Mouse (Mus musculus): Measurements from ENCODE around the gene Optc.
A peak's percentile ranks its signal among the peaks of the same experiment; 100 is the strongest.

The Optc gene

DNA sequence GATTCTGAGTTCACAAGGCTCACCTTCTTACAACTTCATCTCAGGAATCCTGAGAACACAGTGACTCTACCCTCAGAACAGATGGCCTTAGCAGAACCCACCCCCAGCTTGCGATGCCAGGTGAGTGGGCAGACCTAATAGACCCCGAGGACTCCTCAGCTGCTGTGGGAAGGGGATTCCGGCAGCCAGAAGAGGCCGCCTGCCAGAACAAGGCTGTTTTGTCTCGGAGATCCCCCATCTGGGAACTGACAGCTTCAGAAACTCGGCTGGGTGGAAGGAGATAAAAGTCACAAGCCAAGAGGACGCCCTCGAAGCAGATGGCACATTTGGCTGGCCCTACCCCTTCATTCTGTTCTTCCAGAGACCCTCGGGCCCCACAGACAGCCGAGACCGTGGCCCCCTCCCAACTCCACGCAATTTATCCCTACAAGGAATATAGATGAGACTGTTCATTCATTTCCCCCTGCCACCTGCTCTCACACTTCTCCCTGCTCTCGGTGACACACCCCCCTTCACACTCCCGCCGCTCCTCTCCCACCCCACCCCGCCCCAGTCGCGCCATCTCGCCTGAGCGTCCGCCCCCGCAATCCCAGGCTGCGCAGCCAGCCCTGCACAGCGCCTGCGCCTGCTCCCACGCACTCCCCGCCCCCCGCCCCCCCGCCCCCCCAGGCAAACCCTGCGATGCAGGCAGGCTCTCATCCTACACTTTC is at the start of gene Optc:
Gene Optc, minus strand, starts transcription at position 51 of the 710 bp plus-strand sequence.
- no peaks in the 10 kb centered on the region for H3K36me3 ChIP-seq (ENCODE audit: insufficient read depth, low read length)
- H3K4me3 ChIP-seq (replicated peaks; ENCODE audit: low read length): peak within 1 kb of the TSS; percentile 73
- H3K27me3 ChIP-seq (ENCODE audit: insufficient read depth, low read length): peaks cover 66% of the 10 kb centered on the region
- TF ChIP-seq CTCF (conservative IDR thresholded peaks at IDR 0.05; ENCODE audit: low read length) (no peak), POU5F1 (IDR thresholded peaks at IDR 0.05; ENCODE audit: borderline replicate concordance, low read length) (no peak)
- H3K4me1 ChIP-seq (replicated peaks; ENCODE audit: low read depth, low read length): peaks cover 31% of the 10 kb centered on the region
- H3K9me3 ChIP-seq (ENCODE audit: low read length): no peaks in the 10 kb centered on the region

DNA sequence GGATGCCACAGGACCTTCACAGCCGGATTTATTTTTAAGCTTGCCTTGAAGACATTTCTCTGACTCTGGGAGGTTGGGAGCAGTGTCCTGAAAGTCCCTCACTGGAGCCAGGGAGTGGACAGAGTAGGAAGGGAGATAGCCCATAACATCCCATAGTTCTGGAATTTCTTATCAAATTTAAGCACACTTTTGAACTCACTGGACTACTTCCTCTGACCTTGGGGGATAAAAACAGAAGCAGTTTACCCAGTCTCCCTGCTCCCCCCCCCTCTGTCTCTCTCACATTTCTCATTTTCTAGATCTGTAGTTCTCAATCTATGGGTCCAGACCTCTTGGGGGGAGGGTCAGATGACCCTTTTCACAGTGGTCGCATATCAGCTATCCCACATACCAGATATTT is 46.2 kb upstream of the Optc start:
- no peak overlapping the region for H3K4me3 ChIP-seq (replicated peaks; ENCODE audit: low read length)
- TF ChIP-seq CTCF (conservative IDR thresholded peaks at IDR 0.05; ENCODE audit: low read length) (no peak), POU5F1 (IDR thresholded peaks at IDR 0.05; ENCODE audit: borderline replicate concordance, low read length) (no peak), NANOG (IDR thresholded peaks at IDR 0.05; ENCODE audit: borderline replicate concordance, low read length) (no peak)
- H3K36me3 ChIP-seq (ENCODE audit: insufficient read depth, low read length): no peaks in the 10 kb centered on the region
- H3K9me3 ChIP-seq (ENCODE audit: low read length): no peaks in the 10 kb centered on the region
- 0 out of 2 replicates have a peak, but pooled peaks cover 6% of the 10 kb centered on the region for H3K27me3 ChIP-seq (ENCODE audit: insufficient read depth, low read length)
- H3K4me1 ChIP-seq (replicated peaks; ENCODE audit: low read depth, low read length): peaks cover 27% of the 10 kb centered on the region

DNA sequence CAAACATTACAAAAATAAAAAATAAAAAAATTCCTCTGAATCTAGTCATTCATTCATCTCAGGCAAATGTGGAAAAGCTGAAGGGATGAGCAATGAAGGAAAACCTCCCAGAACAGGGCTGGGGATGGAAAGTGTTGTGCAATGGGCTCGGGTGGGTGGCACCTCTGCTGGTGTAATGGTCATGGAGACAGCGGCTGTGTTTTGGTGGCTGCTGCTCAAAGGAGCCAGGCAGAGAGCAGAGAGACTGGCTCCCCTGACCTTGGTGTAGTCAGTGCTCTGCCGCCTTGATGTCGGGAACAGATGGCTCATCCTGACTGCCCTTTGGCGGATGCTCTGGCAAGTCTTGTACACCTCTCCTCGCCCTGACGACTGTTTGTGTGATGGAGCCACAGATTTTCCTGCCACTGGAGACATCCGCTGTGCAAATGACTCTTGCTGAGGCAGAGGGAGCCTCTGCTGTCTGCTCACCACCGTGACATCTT is 45.5 kb upstream of the Optc start:
- no peaks in the 10 kb centered on the region for H3K36me3 ChIP-seq (ENCODE audit: insufficient read depth, low read length)
- H3K4me1 ChIP-seq (replicated peaks; ENCODE audit: low read depth, low read length): peaks cover 27% of the 10 kb centered on the region
- 0 out of 2 replicates have a peak overlapping the region, but pooled peaks have one; percentile 13 for H3K4me3 ChIP-seq (replicated peaks; ENCODE audit: low read length)
- TF ChIP-seq POU5F1 (IDR thresholded peaks at IDR 0.05; ENCODE audit: borderline replicate concordance, low read length) (no peak), CTCF (conservative IDR thresholded peaks at IDR 0.05; ENCODE audit: low read length) (no peak), NANOG (IDR thresholded peaks at IDR 0.05; ENCODE audit: borderline replicate concordance, low read length) (no peak)
- 0 out of 2 replicates have a peak, but pooled peaks cover 6% of the 10 kb centered on the region for H3K27me3 ChIP-seq (ENCODE audit: insufficient read depth, low read length)
- H3K9me3 ChIP-seq (ENCODE audit: low read length): no peaks in the 10 kb centered on the region

DNA sequence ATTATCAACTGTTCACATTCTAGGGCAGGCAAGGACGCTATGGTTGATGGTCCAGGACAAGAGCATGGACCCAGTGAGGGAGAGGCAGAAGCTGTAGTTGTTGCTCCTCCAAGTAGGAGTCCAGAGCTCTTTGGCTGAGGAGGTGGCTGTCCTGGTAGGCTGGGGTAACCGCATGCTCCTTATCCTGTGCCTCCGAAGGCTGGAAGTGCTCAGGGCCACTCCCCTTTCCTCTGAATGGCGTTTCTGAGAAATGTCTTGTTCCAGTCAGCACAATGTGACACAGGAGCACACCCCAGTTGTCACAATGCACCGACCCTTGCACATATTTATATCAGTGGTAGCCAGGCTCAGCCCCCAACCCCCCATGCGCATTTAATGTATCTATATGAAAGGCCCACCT is 43.8 kb upstream of the Optc start:
- TF ChIP-seq POU5F1 (IDR thresholded peaks at IDR 0.05; ENCODE audit: borderline replicate concordance, low read length): no peak
- TF ChIP-seq NANOG (IDR thresholded peaks at IDR 0.05; ENCODE audit: borderline replicate concordance, low read length): no peak
- TF ChIP-seq CTCF (conservative IDR thresholded peaks at IDR 0.05; ENCODE audit: low read length): no peak
- Histone ChIP-seq H3K9me3 (ENCODE audit: low read length) (no peaks in the 10 kb centered on the region), H3K4me3 (replicated peaks; ENCODE audit: low read length) (no peak overlapping the region), H3K36me3 (ENCODE audit: insufficient read depth, low read length) (no peaks in the 10 kb centered on the region), H3K4me1 (replicated peaks; ENCODE audit: low read depth, low read length) (peaks cover 27% of the 10 kb centered on the region), H3K27me3 (ENCODE audit: insufficient read depth, low read length) (0 out of 2 replicates have a peak, but pooled peaks cover 6% of the 10 kb centered on the region)

DNA sequence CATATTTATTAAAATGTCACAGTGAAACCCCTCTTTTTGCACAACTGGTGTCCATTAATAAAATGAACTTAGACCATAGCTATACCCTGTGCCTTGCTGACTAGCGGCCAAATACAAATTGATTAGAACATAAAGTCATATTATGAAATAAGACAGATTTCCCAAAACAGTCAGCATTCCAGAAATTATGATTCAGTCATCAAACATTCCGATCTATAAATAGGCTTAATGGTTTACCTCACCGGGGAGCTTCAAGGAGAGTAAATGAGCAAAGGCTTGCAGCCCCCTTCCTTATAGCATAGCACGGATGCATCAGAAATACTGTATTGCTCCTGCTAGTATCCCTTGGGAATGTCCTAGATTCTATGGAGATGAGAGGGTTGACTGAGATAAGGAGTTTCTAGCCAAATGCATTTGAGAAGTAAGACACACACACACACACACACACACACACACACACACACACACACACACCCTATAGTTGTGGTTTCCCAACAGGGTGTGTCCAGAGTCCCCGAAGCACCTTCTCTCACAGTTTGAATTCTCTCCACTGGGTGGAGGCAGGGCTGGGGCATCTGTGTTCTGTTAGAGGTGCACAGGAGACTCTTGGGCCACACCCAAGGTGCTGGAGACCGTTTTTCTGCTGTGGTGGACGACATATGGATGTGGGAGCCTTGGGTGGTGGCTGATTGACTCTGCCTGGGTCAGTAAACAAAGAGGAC is 42.4 kb upstream of the Optc start:
- Histone ChIP-seq H3K36me3 (ENCODE audit: insufficient read depth, low read length) (no peaks in the 10 kb centered on the region), H3K27me3 (ENCODE audit: insufficient read depth, low read length) (0 out of 2 replicates have a peak, but pooled peaks cover under 1% of the 10 kb centered on the region), H3K9me3 (ENCODE audit: low read length) (no peaks in the 10 kb centered on the region), H3K4me1 (replicated peaks; ENCODE audit: low read depth, low read length) (peaks cover 27% of the 10 kb centered on the region), H3K4me3 (replicated peaks; ENCODE audit: low read length) (no peak overlapping the region)
- no peak for TF ChIP-seq POU5F1 (IDR thresholded peaks at IDR 0.05; ENCODE audit: borderline replicate concordance, low read length)
- TF ChIP-seq NANOG (IDR thresholded peaks at IDR 0.05; ENCODE audit: borderline replicate concordance, low read length): no peak
- TF ChIP-seq CTCF (conservative IDR thresholded peaks at IDR 0.05; ENCODE audit: low read length): no peak

DNA sequence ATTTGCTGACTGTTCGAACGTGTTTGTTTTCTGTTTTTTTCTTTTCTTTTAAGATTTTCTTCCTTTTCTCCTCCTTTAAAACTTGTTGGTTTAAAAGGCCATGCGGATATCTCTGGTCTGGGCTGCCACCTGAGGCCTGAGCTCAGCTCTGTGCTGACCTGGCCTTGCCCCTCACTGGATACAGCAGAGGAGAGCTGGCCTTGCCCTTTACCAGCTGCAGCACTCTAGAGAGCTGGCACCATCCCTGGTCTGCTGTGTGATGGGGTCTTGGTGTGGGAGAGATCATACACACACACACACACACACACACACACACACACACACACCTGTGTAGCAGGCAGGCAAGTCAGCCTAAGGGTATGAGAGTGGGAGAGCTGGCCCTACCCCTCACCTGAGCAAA is 37.3 kb upstream of the Optc start:
- Histone ChIP-seq H3K4me3 (replicated peaks; ENCODE audit: low read length) (no peak overlapping the region), H3K27me3 (ENCODE audit: insufficient read depth, low read length) (no peaks in the 10 kb centered on the region), H3K4me1 (replicated peaks; ENCODE audit: low read depth, low read length) (peaks cover 11% of the 10 kb centered on the region), H3K9me3 (ENCODE audit: low read length) (peaks cover 18% of the 10 kb centered on the region), H3K36me3 (ENCODE audit: insufficient read depth, low read length) (no peaks in the 10 kb centered on the region)
- TF ChIP-seq CTCF (conservative IDR thresholded peaks at IDR 0.05; ENCODE audit: low read length) (no peak), NANOG (IDR thresholded peaks at IDR 0.05; ENCODE audit: borderline replicate concordance, low read length) (no peak), POU5F1 (IDR thresholded peaks at IDR 0.05; ENCODE audit: borderline replicate concordance, low read length) (no peak)

DNA sequence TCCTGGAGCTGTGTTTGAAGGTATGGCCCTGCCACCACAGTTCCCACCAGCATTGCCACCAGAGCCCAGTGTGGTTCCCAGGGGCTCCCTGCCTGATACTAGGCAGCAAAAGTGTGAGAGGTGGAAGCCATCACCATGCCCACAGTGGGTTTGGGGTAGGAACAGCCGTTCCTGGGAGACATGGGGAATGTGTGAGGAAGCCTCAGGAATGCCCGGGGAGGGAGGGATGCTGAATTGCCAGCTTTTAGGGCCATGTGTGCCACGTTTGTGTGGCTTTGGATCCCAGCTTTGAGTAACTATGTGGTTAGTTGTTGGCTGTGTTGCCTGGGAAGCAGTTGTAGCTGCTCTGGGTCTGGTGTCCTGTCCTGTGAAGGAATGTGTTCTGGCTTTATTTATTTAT is 34.1 kb upstream of the Optc start:
- H3K27me3 ChIP-seq (ENCODE audit: insufficient read depth, low read length): no peaks in the 10 kb centered on the region; the same call in 1 of the 2 replicates
- no peak overlapping the region for H3K4me3 ChIP-seq (replicated peaks; ENCODE audit: low read length)
- no peaks in the 10 kb centered on the region for H3K36me3 ChIP-seq (ENCODE audit: insufficient read depth, low read length)
- H3K4me1 ChIP-seq (replicated peaks; ENCODE audit: low read depth, low read length): peaks cover 10% of the 10 kb centered on the region
- H3K9me3 ChIP-seq (ENCODE audit: low read length): peaks cover 18% of the 10 kb centered on the region
- TF ChIP-seq POU5F1 (IDR thresholded peaks at IDR 0.05; ENCODE audit: borderline replicate concordance, low read length) (no peak), CTCF (conservative IDR thresholded peaks at IDR 0.05; ENCODE audit: low read length) (no peak), NANOG (IDR thresholded peaks at IDR 0.05; ENCODE audit: borderline replicate concordance, low read length) (no peak)

DNA sequence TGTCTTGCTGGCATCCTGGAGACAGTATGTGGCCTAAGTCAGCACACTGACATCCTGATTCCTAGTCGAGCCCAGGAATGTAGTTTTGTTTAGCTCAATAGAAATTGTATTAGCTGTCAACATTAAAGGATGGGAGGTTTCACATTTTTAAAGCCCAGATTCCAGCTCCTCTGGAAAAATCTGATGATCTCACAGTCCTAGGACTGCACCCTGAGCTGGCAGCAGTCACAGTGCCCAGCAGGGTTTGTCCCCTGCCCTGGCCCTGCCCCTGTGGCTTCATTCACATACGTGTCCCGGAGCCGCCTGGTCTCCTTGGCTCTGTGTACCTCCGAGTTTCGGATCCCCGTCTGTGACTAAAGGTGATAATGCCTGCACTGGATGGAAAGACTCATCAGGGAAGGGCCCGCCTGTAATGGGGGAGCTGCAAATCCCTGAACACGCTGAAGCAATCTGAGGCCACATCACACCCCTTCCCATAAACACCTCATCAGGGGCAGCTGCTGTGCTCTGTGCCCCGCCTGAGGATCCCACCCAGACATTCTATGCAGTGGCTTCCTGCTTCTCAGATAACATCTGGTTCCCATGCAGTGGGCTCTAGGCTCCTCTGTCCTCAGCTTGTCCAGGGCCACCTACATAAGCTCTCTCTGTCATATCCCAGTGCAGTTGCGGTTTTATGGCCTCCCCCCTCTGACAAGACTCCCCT is 33.5 kb upstream of the Optc start:
- TF ChIP-seq POU5F1 (IDR thresholded peaks at IDR 0.05; ENCODE audit: borderline replicate concordance, low read length): no peak
- no peak for TF ChIP-seq NANOG (IDR thresholded peaks at IDR 0.05; ENCODE audit: borderline replicate concordance, low read length)
- no peak for TF ChIP-seq CTCF (conservative IDR thresholded peaks at IDR 0.05; ENCODE audit: low read length)
- Histone ChIP-seq H3K27me3 (ENCODE audit: insufficient read depth, low read length) (no peaks in the 10 kb centered on the region; the same call in 1 of the 2 replicates), H3K36me3 (ENCODE audit: insufficient read depth, low read length) (no peaks in the 10 kb centered on the region), H3K4me1 (replicated peaks; ENCODE audit: low read depth, low read length) (peaks cover 10% of the 10 kb centered on the region), H3K4me3 (replicated peaks; ENCODE audit: low read length) (peak overlapping the region; percentile 45), H3K9me3 (ENCODE audit: low read length) (peaks cover 18% of the 10 kb centered on the region)
